Mouse (Mus musculus): ENCODE results near the gene Fip1l1. TPM values are rescaled to one million over a fixed set of nuclear protein-coding genes. Genes with fewer than 3 reads are reported as not detected.

The Fip1l1 gene
- polyA plus RNA-seq, 1 experiment from 2014 or later = 94.3 TPM

DNA sequence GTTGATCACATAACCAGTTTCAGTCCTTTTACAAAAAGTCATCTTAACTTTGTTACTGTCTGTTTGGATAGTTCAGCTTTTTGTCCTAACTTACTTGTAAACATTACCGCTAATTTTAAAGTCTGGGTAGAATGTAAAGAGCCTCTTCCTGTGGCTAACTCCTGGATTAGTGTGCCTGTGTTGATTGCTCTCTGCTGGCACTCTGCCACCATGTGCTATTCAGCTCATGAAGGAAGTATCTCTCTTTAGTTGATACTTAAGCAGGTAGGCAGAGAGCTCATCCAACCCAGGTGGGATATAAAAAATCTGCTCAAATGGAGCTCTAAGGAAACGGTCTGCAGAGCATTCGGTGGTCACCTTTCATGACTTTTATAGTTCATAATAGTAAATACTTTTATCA is 65.9 kb downstream of the Fip1l1 start:
- Histone ChIP-seq H3K9me3 (replicated peaks; ENCODE audit: control insufficient read depth, low read length) (no peaks in the 10 kb centered on the region), H3K4me1 (ENCODE audit: control insufficient read depth, insufficient read depth, low read length) (no peaks in the 10 kb centered on the region), H3K27me3 (ENCODE audit: control insufficient read depth, insufficient read depth, low read length) (no peaks in the 10 kb centered on the region), H3K36me3 (replicated peaks; ENCODE audit: control insufficient read depth, insufficient read depth, low read depth, low read length) (no peaks in the 10 kb centered on the region), H3K4me3 (ENCODE audit: low read depth, low read length) (no peak overlapping the region), H3K4me2 (ENCODE audit: low read depth, low read length) (no peak overlapping the region), H3K9ac (replicated peaks; ENCODE audit: low read length) (no peak overlapping the region), H3K27ac (replicated peaks; ENCODE audit: low read depth, low read length) (no peak overlapping the region)
- DNase-seq (ENCODE audit: low spot score) (no peak), ATAC-seq (replicated peaks; ENCODE audit: insufficient number of reproducible peaks, low FRiP score, low TSS enrichment, low read depth) (no peak)
- 79% methylated on average over 3 of the region's 3 CpGs for WGBS

GRCm38 (mm10) chr5:74601965-74602364 is 66.7 kb downstream of the Fip1l1 start:
- 81% methylated on average over 6 of the region's 6 CpGs for WGBS
- DNase-seq (ENCODE audit: low spot score) = no peak

DNA sequence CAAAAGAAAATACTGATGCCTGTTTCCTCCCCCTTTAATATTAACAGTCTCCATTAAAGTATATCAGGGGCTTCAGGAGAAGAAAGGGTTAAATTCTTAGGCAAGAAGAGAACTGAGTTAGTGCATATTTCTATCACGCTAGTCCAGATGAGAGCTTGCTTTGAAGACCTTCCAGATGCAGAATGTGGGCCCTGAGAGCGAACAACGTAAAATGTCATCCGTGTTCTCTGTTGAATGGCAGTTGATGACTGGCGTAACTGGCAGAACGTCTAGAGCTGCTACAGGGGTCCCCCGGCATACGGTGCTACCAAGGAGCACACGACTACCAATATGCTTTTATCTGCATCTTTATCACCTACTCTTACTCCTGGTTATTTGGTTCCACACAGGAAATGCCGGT is 67.1 kb downstream of the Fip1l1 start:
- Histone ChIP-seq H3K4me1 (ENCODE audit: control insufficient read depth, insufficient read depth, low read length) (no peaks in the 10 kb centered on the region), H3K36me3 (replicated peaks; ENCODE audit: control insufficient read depth, insufficient read depth, low read depth, low read length) (no peaks in the 10 kb centered on the region), H3K9me3 (replicated peaks; ENCODE audit: control insufficient read depth, low read length) (no peaks in the 10 kb centered on the region), H3K9ac (replicated peaks; ENCODE audit: low read length) (no peak overlapping the region), H3K4me2 (ENCODE audit: low read depth, low read length) (no peak overlapping the region), H3K27me3 (ENCODE audit: control insufficient read depth, insufficient read depth, low read length) (no peaks in the 10 kb centered on the region), H3K4me3 (ENCODE audit: low read depth, low read length) (no peak overlapping the region), H3K27ac (replicated peaks; ENCODE audit: low read depth, low read length) (no peak overlapping the region)
- no peak for ATAC-seq (replicated peaks; ENCODE audit: insufficient number of reproducible peaks, low FRiP score, low TSS enrichment, low read depth)
- WGBS = 74% methylated on average over 10 of the region's 10 CpGs
- DNase-seq (ENCODE audit: low spot score) = no peak

More at GRCm38 (mm10) chr5:74601965-74602364, 66.7 kb downstream of the Fip1l1 start:
- H3K4me1 ChIP-seq (ENCODE audit: control insufficient read depth, insufficient read depth, low read length) = no peaks in the 10 kb centered on the region
- no peaks in the 10 kb centered on the region for H3K36me3 ChIP-seq (replicated peaks; ENCODE audit: control insufficient read depth, insufficient read depth, low read depth, low read length)
- no peak overlapping the region for H3K9ac ChIP-seq (replicated peaks; ENCODE audit: low read length)
- H3K9me3 ChIP-seq (replicated peaks; ENCODE audit: control insufficient read depth, low read length) = no peaks in the 10 kb centered on the region
- no peak for ATAC-seq (replicated peaks; ENCODE audit: insufficient number of reproducible peaks, low FRiP score, low TSS enrichment, low read depth)
- no peak overlapping the region for H3K4me3 ChIP-seq (ENCODE audit: low read depth, low read length)
- H3K27ac ChIP-seq (replicated peaks; ENCODE audit: low read depth, low read length) = no peak overlapping the region
- H3K4me2 ChIP-seq (ENCODE audit: low read depth, low read length) = no peak overlapping the region
- no peaks in the 10 kb centered on the region for H3K27me3 ChIP-seq (ENCODE audit: control insufficient read depth, insufficient read depth, low read length)

- H3K36me3 ChIP-seq (replicated peaks; ENCODE audit: control insufficient read depth, insufficient read depth, low read depth, low read length) = no peaks in the 10 kb centered on the region
- no peaks in the 10 kb centered on the region for H3K4me1 ChIP-seq (ENCODE audit: control insufficient read depth, insufficient read depth, low read length)
- ATAC-seq (replicated peaks; ENCODE audit: insufficient number of reproducible peaks, low FRiP score, low TSS enrichment, low read depth) (no peak), DNase-seq (ENCODE audit: low spot score) (no peak)
- H3K9me3 ChIP-seq (replicated peaks; ENCODE audit: control insufficient read depth, low read length) = no peaks in the 10 kb centered on the region
- H3K27me3 ChIP-seq (ENCODE audit: control insufficient read depth, insufficient read depth, low read length) = no peaks in the 10 kb centered on the region
- no peak overlapping the region for H3K4me3 ChIP-seq (ENCODE audit: low read depth, low read length)
- no peak overlapping the region for H3K9ac ChIP-seq (replicated peaks; ENCODE audit: low read length)
- WGBS = 75% methylated on average over 4 of the region's 4 CpGs
- no peak overlapping the region for H3K27ac ChIP-seq (replicated peaks; ENCODE audit: low read depth, low read length)
- H3K4me2 ChIP-seq (ENCODE audit: low read depth, low read length) = no peak overlapping the region
Measured at GRCm38 (mm10) chr5:74603306-74603705, 68.1 kb downstream of the Fip1l1 start.

GRCm38 (mm10) chr5:74606213-74606612 is 71.0 kb downstream of the Fip1l1 start:
- no peak for ATAC-seq (replicated peaks; ENCODE audit: insufficient number of reproducible peaks, low FRiP score, low TSS enrichment, low read depth)
- Histone ChIP-seq H3K36me3 (replicated peaks; ENCODE audit: control insufficient read depth, insufficient read depth, low read depth, low read length) (no peaks in the 10 kb centered on the region), H3K27ac (replicated peaks; ENCODE audit: low read depth, low read length) (no peak overlapping the region), H3K4me2 (ENCODE audit: low read depth, low read length) (no peak overlapping the region), H3K4me1 (ENCODE audit: control insufficient read depth, insufficient read depth, low read length) (no peaks in the 10 kb centered on the region), H3K4me3 (ENCODE audit: low read depth, low read length) (no peak overlapping the region), H3K9ac (replicated peaks; ENCODE audit: low read length) (no peak overlapping the region), H3K9me3 (replicated peaks; ENCODE audit: control insufficient read depth, low read length) (no peaks in the 10 kb centered on the region), H3K27me3 (ENCODE audit: control insufficient read depth, insufficient read depth, low read length) (no peaks in the 10 kb centered on the region)
- 89% methylated on average over 8 of the region's 8 CpGs for WGBS
- DNase-seq (ENCODE audit: low spot score) = no peak

DNA sequence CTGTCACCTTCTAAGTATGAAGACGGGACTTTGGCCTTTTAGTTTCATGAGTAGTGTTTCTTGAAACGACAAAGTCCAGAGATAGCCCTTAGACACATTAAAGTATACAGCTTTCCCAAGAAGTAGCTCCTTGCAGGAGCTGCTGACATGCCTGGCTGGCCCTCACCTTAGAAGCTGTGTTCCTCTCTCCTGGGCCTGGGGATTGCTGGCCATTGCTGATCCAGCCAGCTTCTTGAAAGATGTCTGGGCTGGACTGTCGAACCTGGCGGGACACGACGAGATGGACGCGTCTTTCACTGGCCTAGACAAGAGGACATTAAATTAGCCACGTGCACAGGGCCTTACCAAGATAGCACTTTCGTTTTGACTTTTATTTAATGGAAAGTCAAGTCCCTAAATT is 75.3 kb downstream of the Fip1l1 start:
- WGBS = 89% methylated on average over 10 of the region's 10 CpGs
- no peak overlapping the region for H3K4me2 ChIP-seq (ENCODE audit: low read depth, low read length)
- ATAC-seq (replicated peaks; ENCODE audit: insufficient number of reproducible peaks, low FRiP score, low TSS enrichment, low read depth) (no peak), DNase-seq (ENCODE audit: low spot score) (no peak)
- no peaks in the 10 kb centered on the region for H3K9me3 ChIP-seq (replicated peaks; ENCODE audit: control insufficient read depth, low read length)
- no peak overlapping the region for H3K4me3 ChIP-seq (ENCODE audit: low read depth, low read length)
- no peak overlapping the region for H3K27ac ChIP-seq (replicated peaks; ENCODE audit: low read depth, low read length)
- no peaks in the 10 kb centered on the region for H3K4me1 ChIP-seq (ENCODE audit: control insufficient read depth, insufficient read depth, low read length)
- H3K27me3 ChIP-seq (ENCODE audit: control insufficient read depth, insufficient read depth, low read length) = no peaks in the 10 kb centered on the region
- H3K9ac ChIP-seq (replicated peaks; ENCODE audit: low read length) = no peak overlapping the region
- no peaks in the 10 kb centered on the region for H3K36me3 ChIP-seq (replicated peaks; ENCODE audit: control insufficient read depth, insufficient read depth, low read depth, low read length)

DNA sequence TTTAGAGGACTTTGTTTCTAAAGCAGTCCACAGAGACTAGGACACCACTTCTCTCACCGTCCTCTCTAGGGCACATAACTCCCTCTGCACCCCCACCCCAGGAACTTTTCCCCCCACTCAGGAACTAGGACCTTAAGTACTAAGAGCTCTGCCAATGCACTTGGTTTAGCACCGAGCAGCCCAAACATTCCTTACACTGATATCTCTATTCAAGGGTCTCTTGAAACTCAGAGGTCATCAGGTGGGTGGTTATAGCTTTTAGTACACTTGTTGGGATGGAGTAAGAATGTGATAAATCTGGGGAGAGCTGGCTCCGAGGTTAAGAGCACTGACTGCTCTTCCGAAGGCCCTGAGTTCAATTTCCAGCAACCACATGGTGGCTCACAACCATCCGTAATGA is 77.5 kb downstream of the Fip1l1 start:
- ATAC-seq (replicated peaks; ENCODE audit: insufficient number of reproducible peaks, low FRiP score, low TSS enrichment, low read depth) = no peak
- WGBS = 80% methylated on average over 5 of the region's 5 CpGs
- Histone ChIP-seq H3K4me1 (ENCODE audit: control insufficient read depth, insufficient read depth, low read length) (no peaks in the 10 kb centered on the region), H3K27me3 (ENCODE audit: control insufficient read depth, insufficient read depth, low read length) (no peaks in the 10 kb centered on the region), H3K27ac (replicated peaks; ENCODE audit: low read depth, low read length) (no peak overlapping the region), H3K9me3 (replicated peaks; ENCODE audit: control insufficient read depth, low read length) (no peaks in the 10 kb centered on the region), H3K36me3 (replicated peaks; ENCODE audit: control insufficient read depth, insufficient read depth, low read depth, low read length) (no peaks in the 10 kb centered on the region), H3K4me3 (ENCODE audit: low read depth, low read length) (no peak overlapping the region), H3K4me2 (ENCODE audit: low read depth, low read length) (no peak overlapping the region), H3K9ac (replicated peaks; ENCODE audit: low read length) (no peak overlapping the region)
- DNase-seq (ENCODE audit: low spot score) = no peak

DNA sequence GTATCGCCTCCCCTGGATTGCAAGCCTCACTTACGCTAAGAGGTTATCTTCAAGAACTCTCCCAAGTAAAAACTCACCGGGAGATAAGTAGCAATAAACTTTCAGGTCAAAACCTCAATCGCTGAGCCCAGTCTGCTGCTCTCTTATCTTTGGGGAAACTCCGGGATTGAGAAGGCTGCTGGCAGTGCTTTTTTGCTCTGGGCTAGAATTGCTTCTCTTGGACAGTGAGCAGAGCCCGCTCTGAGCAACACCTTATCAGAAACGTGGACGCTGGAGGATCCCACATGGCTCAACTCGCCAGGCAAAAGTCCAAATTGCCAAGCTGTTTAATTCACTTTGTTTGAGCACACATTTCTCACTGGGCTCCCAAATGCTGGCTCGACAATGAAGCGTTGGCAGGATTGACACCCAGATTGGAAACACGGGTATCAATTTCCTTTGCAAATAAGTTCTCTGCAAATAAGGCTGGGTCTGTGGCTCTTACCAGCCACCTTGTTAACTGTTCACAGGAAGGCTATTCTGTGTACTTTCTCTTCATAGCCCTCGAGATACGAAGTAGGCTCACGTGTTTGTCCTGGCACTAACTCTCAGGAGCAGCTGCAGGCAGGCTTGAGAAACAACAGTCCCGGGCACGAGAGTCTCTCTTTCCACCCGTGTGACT is 78.4 kb downstream of the Fip1l1 start:
- no peak overlapping the region for H3K27ac ChIP-seq (replicated peaks; ENCODE audit: low read depth, low read length)
- no peak overlapping the region for H3K4me2 ChIP-seq (ENCODE audit: low read depth, low read length)

More for the DNA sequence above, 78.4 kb downstream of the Fip1l1 start:
- DNase-seq (ENCODE audit: low spot score) (no peak), ATAC-seq (replicated peaks; ENCODE audit: insufficient number of reproducible peaks, low FRiP score, low TSS enrichment, low read depth) (no peak)
- no peaks in the 10 kb centered on the region for H3K4me1 ChIP-seq (ENCODE audit: control insufficient read depth, insufficient read depth, low read length)
- H3K27me3 ChIP-seq (ENCODE audit: control insufficient read depth, insufficient read depth, low read length) = no peaks in the 10 kb centered on the region
- no peak overlapping the region for H3K4me3 ChIP-seq (ENCODE audit: low read depth, low read length)
- no peaks in the 10 kb centered on the region for H3K36me3 ChIP-seq (replicated peaks; ENCODE audit: control insufficient read depth, insufficient read depth, low read depth, low read length)
- no peak overlapping the region for H3K9ac ChIP-seq (replicated peaks; ENCODE audit: low read length)
- whole genome bisulfite sequencing = 63% methylated on average over 18 of the region's 18 CpGs
- H3K9me3 ChIP-seq (replicated peaks; ENCODE audit: control insufficient read depth, low read length) = no peaks in the 10 kb centered on the region
